Mouse (Mus musculus): ENCODE results near the gene Commd6.

DNA sequence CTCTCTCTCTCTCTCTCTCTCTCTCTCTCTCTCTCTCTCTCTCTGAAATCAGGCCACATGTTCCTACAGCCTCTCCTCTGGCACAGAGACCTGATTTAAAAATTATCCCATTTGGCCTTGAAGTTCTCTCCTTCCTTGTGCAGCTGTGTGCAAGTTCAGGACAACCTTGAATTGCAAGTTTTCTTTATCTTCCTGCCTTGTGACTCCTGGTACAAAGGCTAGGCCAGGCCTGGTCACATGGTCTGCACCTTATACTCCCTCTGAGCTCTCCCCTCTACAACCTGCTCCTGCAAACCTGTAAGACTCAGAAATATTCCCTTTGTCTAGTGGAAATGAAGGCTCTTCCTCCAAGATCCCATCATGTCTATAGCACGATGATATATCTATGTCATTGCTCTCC, 4.5 kb upstream of the Commd6 start:
- TF ChIP-seq CTCF (IDR thresholded peaks at IDR 0.05; ENCODE audit: low read depth) (no peak), EP300 (IDR thresholded peaks at IDR 0.05; ENCODE audit: low read depth) (no peak)
